Mouse (Mus musculus) hindbrain, embryonic 13.5 days (tissue): Measurements from ENCODE around the gene Rab3ip. TPM values are rescaled to one million over a fixed set of nuclear protein-coding genes. Genes with fewer than 3 reads are reported as not detected.

ENCODE experiments used
- ATAC-seq: fragments of 200-750 bp; cut with Nextera tagmentation; 2 replicates; pipeline ENCODE4 v1.8.0; 2017; ENCODE audit warnings: moderate TSS enrichment; ENCODE audit not compliant: low FRiP score
- H3K27ac ChIP-seq: fragments of 300-500 bp; sonication (generic); 2 replicates; pipeline ENCODE4 v1.5.1; 2015; ENCODE audit warnings: inconsistent platforms, mild to moderate bottlenecking, moderate library complexity
- H3K27me3 ChIP-seq: fragments of 300-500 bp; sonication (generic); 2 replicates; pipeline ENCODE4 v1.6.1; 2015; ENCODE audit warnings: mild to moderate bottlenecking, inconsistent platforms
- H3K36me3 ChIP-seq: fragments of 300-500 bp; sonication (generic); 2 replicates; pipeline ENCODE4 v1.6.1; 2015; ENCODE audit warnings: mild to moderate bottlenecking, inconsistent platforms
- H3K4me1 ChIP-seq: fragments of 300-500 bp; sonication (generic); replicated peaks from 2 replicates; pipeline ENCODE4 v1.6.1; 2015; ENCODE audit warnings: inconsistent platforms
- H3K4me2 ChIP-seq: fragments of 300-500 bp; sonication (generic); 2 replicates; pipeline ENCODE4 v1.6.1; 2015; ENCODE audit warnings: inconsistent platforms, mild to moderate bottlenecking, moderate library complexity
- H3K4me3 ChIP-seq: fragments of 300-500 bp; sonication (generic); 2 replicates; pipeline ENCODE4 v1.5.1; 2015; ENCODE audit warnings: mild to moderate bottlenecking, inconsistent platforms
- H3K9ac ChIP-seq: fragments of 300-500 bp; sonication (generic); 2 replicates; pipeline ENCODE4 v1.6.1; 2015; ENCODE audit warnings: mild to moderate bottlenecking, inconsistent platforms
- H3K9me3 ChIP-seq: fragments of 300-500 bp; sonication (generic); 2 replicates; pipeline ENCODE4 v1.6.1; 2016; ENCODE audit warnings: inconsistent platforms
- WGBS: fragments of 180-500 bp; shearing (Covaris S2); methylation state at CpG from one replicate; pipeline ENCODE4 v1.1.7; 2015; 5-methylcytosine and 5-hydroxymethylcytosine counted together
- polyA plus RNA-seq: library from polyadenylated mRNA; unstranded; fragments of >200 nt; fragmentation: Nextera tagmentation; extraction: Ambion mirVana; gene quantifications from 2 replicates; pipeline ENCODE4 v1.2.1, GENCODE M21; 2015

Rab3ip gene
- polyA plus RNA-seq, 1 experiment from 2014 or later, result 49.7 TPM

GRCm38 (mm10) chr10:116978841-116979240 lies 28.3 kb upstream of the Rab3ip start:
- ATAC-seq, result no peak
- Histone ChIP-seq H3K9me3 (no peaks in the 10 kb centered on the region), H3K9ac (no peak overlapping the region), H3K27me3 (no peaks in the 10 kb centered on the region), H3K27ac (no peak overlapping the region), H3K4me1 (no peaks in the 10 kb centered on the region), H3K4me3 (no peak overlapping the region), H3K4me2 (no peak overlapping the region), H3K36me3 (no peaks in the 10 kb centered on the region)
- 92% methylated on average over 9 of the region's 9 CpGs for WGBS

DNA sequence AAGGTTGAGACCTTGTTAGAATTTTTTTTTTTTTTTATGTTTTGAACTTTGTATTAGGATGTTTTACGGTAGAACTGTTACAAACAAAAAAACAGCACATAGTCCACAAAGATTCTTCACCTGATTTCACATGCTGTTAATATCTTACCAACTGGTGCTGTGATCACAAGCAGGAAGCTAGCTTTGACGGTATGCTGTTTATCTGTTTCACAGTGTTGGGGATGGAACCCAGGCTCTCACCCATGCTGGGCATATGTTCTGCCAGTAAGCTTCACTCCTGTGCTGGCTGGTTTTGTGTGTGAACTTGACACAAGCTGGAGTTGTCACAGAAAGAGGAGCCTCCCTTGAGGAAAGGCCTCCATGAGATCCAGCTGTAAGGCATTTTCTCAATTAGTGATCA lies 27.3 kb upstream of the Rab3ip start:
- WGBS, result 87% methylated on average over 2 of the region's 2 CpGs
- H3K36me3 ChIP-seq, result no peaks in the 10 kb centered on the region
- ATAC-seq, result no peak
- no peak overlapping the region for H3K4me2 ChIP-seq
- H3K9ac ChIP-seq, result no peak overlapping the region
- no peak overlapping the region for H3K27ac ChIP-seq
- no peaks in the 10 kb centered on the region for H3K4me1 ChIP-seq
- H3K4me3 ChIP-seq, result no peak overlapping the region
- H3K27me3 ChIP-seq, result no peaks in the 10 kb centered on the region
- H3K9me3 ChIP-seq, result no peaks in the 10 kb centered on the region

GRCm38 (mm10) chr10:116977455-116977854 lies 26.9 kb upstream of the Rab3ip start:
- H3K9ac ChIP-seq, result no peak overlapping the region
- no peak overlapping the region for H3K4me2 ChIP-seq
- no peak for ATAC-seq
- H3K9me3 ChIP-seq, result no peaks in the 10 kb centered on the region
- no peaks in the 10 kb centered on the region for H3K36me3 ChIP-seq
- WGBS, result 72% methylated on average over 4 of the region's 4 CpGs
- no peak overlapping the region for H3K27ac ChIP-seq
- no peak overlapping the region for H3K4me3 ChIP-seq
- H3K27me3 ChIP-seq, result no peaks in the 10 kb centered on the region
- no peaks in the 10 kb centered on the region for H3K4me1 ChIP-seq

- WGBS, result 97% methylated on average over 6 of the region's 6 CpGs
- no peak for ATAC-seq
- H3K36me3 ChIP-seq, result no peaks in the 10 kb centered on the region
- no peak within 1 kb of the TSS for H3K4me3 ChIP-seq
- H3K9me3 ChIP-seq, result no peaks in the 10 kb centered on the region
- no peaks in the 10 kb centered on the region for H3K27me3 ChIP-seq
- no peak within 1 kb of the TSS for H3K27ac ChIP-seq
- no peak within 1 kb of the TSS for H3K9ac ChIP-seq
- H3K4me2 ChIP-seq, result no peak within 1 kb of the TSS
- H3K4me1 ChIP-seq, result no peaks in the 10 kb centered on the region
Observed at GRCm38 (mm10) chr10:116972509-116972908, 21.9 kb upstream of the Rab3ip start, which contains the start of gene Gm10271. Gene Gm10271 (minus strand): TSS chr10:116972609.

- Histone ChIP-seq H3K4me2 (no peak overlapping the region), H3K27me3 (no peaks in the 10 kb centered on the region), H3K9me3 (no peaks in the 10 kb centered on the region), H3K36me3 (no peaks in the 10 kb centered on the region), H3K27ac (no peak overlapping the region), H3K4me1 (no peaks in the 10 kb centered on the region), H3K9ac (no peak overlapping the region), H3K4me3 (no peak overlapping the region)
- WGBS, result 86% methylated on average over 4 of the region's 4 CpGs
- ATAC-seq, result no peak
Observed at GRCm38 (mm10) chr10:116968741-116969140, 18.2 kb upstream of the Rab3ip start.

DNA sequence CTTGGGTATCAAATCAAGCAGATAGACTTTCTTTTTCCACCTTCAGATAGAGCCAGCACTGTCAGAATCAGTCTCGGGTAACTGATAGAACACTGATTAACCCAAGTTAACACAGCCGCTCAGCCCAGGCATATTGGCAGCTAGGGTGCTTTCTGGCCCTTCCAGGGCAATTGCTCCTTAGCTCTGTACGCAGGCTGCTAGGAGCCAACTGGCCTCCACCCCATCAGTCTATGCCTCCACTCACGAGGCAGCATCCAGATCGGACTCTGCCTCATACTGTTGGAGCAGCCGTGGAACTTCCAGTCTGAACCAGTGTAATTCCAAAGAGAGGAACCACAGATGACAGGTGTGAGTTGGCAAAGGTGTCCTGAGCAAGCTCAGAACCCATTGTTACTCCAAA lies 15.5 kb upstream of the Rab3ip start:
- H3K9ac ChIP-seq, result no peak overlapping the region
- H3K27me3 ChIP-seq, result no peaks in the 10 kb centered on the region
- H3K27ac ChIP-seq, result no peak overlapping the region
- no peak for ATAC-seq
- no peak overlapping the region for H3K4me2 ChIP-seq
- H3K4me3 ChIP-seq, result no peak overlapping the region
- no peaks in the 10 kb centered on the region for H3K36me3 ChIP-seq
- 84% methylated on average over 6 of the region's 6 CpGs for WGBS
- no peaks in the 10 kb centered on the region for H3K4me1 ChIP-seq
- H3K9me3 ChIP-seq, result no peaks in the 10 kb centered on the region

GRCm38 (mm10) chr10:116965297-116965696 lies 14.7 kb upstream of the Rab3ip start:
- Histone ChIP-seq H3K27ac (no peak overlapping the region), H3K27me3 (no peaks in the 10 kb centered on the region), H3K9ac (no peak overlapping the region), H3K4me1 (no peaks in the 10 kb centered on the region), H3K4me3 (no peak overlapping the region), H3K36me3 (no peaks in the 10 kb centered on the region), H3K4me2 (no peak overlapping the region), H3K9me3 (no peaks in the 10 kb centered on the region)
- ATAC-seq, result no peak
- WGBS, result 83% methylated on average over 5 of the region's 5 CpGs

DNA sequence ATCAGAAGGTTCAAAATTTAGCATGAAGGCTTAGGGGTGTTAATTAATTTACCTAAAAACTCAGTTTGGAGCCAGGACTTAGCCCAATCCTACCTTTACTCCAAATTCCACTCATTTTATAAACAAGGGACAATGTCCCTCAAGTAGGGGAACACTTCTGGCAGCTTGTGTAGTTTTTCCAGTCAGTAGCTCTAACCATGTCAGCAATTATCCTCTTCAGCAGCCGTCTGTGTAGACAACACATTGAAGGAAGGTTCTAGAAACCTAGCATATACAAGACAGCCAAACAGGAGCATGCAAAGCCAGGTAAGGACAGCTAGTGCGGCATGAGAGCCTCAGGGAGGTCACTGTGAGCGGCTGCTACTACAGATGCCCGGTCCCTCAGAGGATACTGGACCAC lies 14.0 kb upstream of the Rab3ip start:
- no peak overlapping the region for H3K9ac ChIP-seq
- no peaks in the 10 kb centered on the region for H3K27me3 ChIP-seq
- H3K4me2 ChIP-seq, result no peak overlapping the region
- no peaks in the 10 kb centered on the region for H3K36me3 ChIP-seq
- H3K4me3 ChIP-seq, result no peak overlapping the region
- H3K9me3 ChIP-seq, result no peaks in the 10 kb centered on the region
- 93% methylated on average over 4 of the region's 4 CpGs for WGBS
- H3K27ac ChIP-seq, result no peak overlapping the region
- no peaks in the 10 kb centered on the region for H3K4me1 ChIP-seq
- ATAC-seq, result no peak

- no peak overlapping the region for H3K27ac ChIP-seq
- H3K9me3 ChIP-seq, result no peaks in the 10 kb centered on the region
- no peak overlapping the region for H3K4me3 ChIP-seq
- H3K4me2 ChIP-seq, result no peak overlapping the region
- H3K36me3 ChIP-seq, result no peaks in the 10 kb centered on the region
- no peak for ATAC-seq
- H3K9ac ChIP-seq, result no peak overlapping the region
- WGBS, result 84% methylated on average over 11 of the region's 11 CpGs
- no peaks in the 10 kb centered on the region for H3K4me1 ChIP-seq
- H3K27me3 ChIP-seq, result no peaks in the 10 kb centered on the region
Observed at GRCm38 (mm10) chr10:116964084-116964483, 13.5 kb upstream of the Rab3ip start.

- H3K27me3 ChIP-seq, result no peaks in the 10 kb centered on the region
- no peak overlapping the region for H3K9ac ChIP-seq
- H3K4me2 ChIP-seq, result no peak overlapping the region
- no peaks in the 10 kb centered on the region for H3K9me3 ChIP-seq
- H3K27ac ChIP-seq, result no peak overlapping the region
- H3K36me3 ChIP-seq, result no peaks in the 10 kb centered on the region
- WGBS, result 61% methylated on average over 17 of the region's 17 CpGs
- no peak for ATAC-seq
- no peak overlapping the region for H3K4me3 ChIP-seq
- no peaks in the 10 kb centered on the region for H3K4me1 ChIP-seq
Observed at GRCm38 (mm10) chr10:116962803-116963202, 12.2 kb upstream of the Rab3ip start.

GRCm38 (mm10) chr10:116962152-116962551 lies 11.6 kb upstream of the Rab3ip start:
- no peaks in the 10 kb centered on the region for H3K4me1 ChIP-seq
- no peak overlapping the region for H3K9ac ChIP-seq
- H3K36me3 ChIP-seq, result no peaks in the 10 kb centered on the region
- H3K9me3 ChIP-seq, result no peaks in the 10 kb centered on the region
- H3K4me3 ChIP-seq, result no peak overlapping the region
- H3K27me3 ChIP-seq, result no peaks in the 10 kb centered on the region
- no peak overlapping the region for H3K4me2 ChIP-seq
- 87% methylated on average over 14 of the region's 14 CpGs for WGBS
- no peak overlapping the region for H3K27ac ChIP-seq
- ATAC-seq, result no peak

GRCm38 (mm10) chr10:116957867-116958551 lies 7.4 kb upstream of the Rab3ip start:
- Histone ChIP-seq H3K27ac (no peak overlapping the region), H3K9me3 (no peaks in the 10 kb centered on the region), H3K27me3 (no peaks in the 10 kb centered on the region), H3K36me3 (no peaks in the 10 kb centered on the region), H3K4me2 (no peak overlapping the region), H3K4me1 (no peaks in the 10 kb centered on the region), H3K9ac (no peak overlapping the region), H3K4me3 (no peak overlapping the region)
- no peak for ATAC-seq
- 76% methylated on average over 5 of the region's 5 CpGs for WGBS

- Histone ChIP-seq H3K9ac (no peak overlapping the region), H3K27ac (no peak overlapping the region), H3K36me3 (no peaks in the 10 kb centered on the region), H3K4me1 (no peaks in the 10 kb centered on the region), H3K9me3 (no peaks in the 10 kb centered on the region), H3K4me2 (no peak overlapping the region), H3K4me3 (no peak overlapping the region), H3K27me3 (no peaks in the 10 kb centered on the region)
- WGBS, result 89% methylated on average over 11 of the region's 11 CpGs
- ATAC-seq, result no peak
Observed at GRCm38 (mm10) chr10:116956483-116957158, 6.1 kb upstream of the Rab3ip start.
